Mouse (Mus musculus): Measurements from ENCODE around the gene Trim44. TPM values are rescaled to one million over a fixed set of nuclear protein-coding genes. Genes with fewer than 3 reads are reported as not detected.

Gene Trim44
- total and polyA plus RNA-seq, 3 experiments: 22.1 to 75.0 (median 73.9) TPM

GRCm38 (mm10) chr2:102314068-102314467, 93.6 kb downstream of the Trim44 start:
- peaks cover 24% of the 10 kb centered on the region for H3K36me3 ChIP-seq (replicated peaks)

GRCm38 (mm10) chr2:102312903-102313302, 94.7 kb downstream of the Trim44 start:
- DNase-seq (ENCODE audit: low spot score): no peak
- TF ChIP-seq POLR2AphosphoS5 (IDR thresholded peaks at IDR 0.05; ENCODE audit: insufficient replicate concordance, low read depth, low read length) (no peak), TAL1 (conservative IDR thresholded peaks at IDR 0.05; ENCODE audit: low read depth, low read length) (no peak), GATA2 (IDR thresholded peaks at IDR 0.05; ENCODE audit: borderline replicate concordance, low read depth, low read length) (no peak), GATA1 (IDR thresholded peaks at IDR 0.05; ENCODE audit: borderline replicate concordance, low read length) (no peak), CTCF (IDR thresholded peaks at IDR 0.05; ENCODE audit: low read depth, low read length) (no peak)
- Histone ChIP-seq H3K27me3 (ENCODE audit: insufficient read depth, low read length) (no peaks in the 10 kb centered on the region), H3K4me1 (ENCODE audit: insufficient read depth, low read depth, low read length) (no peaks in the 10 kb centered on the region), H3K9me3 (replicated peaks) (no peaks in the 10 kb centered on the region), H3K4me3 (ENCODE audit: low read depth, low read length) (no peak overlapping the region), H3K36me3 (replicated peaks) (peaks cover 19% of the 10 kb centered on the region)
- ATAC-seq (ENCODE audit: extremely low read depth, insufficient number of reproducible peaks, low FRiP score, poor library complexity, severe bottlenecking): no peak

More at GRCm38 (mm10) chr2:102314068-102314467, 93.6 kb downstream of the Trim44 start:
- Histone ChIP-seq H3K4me3 (ENCODE audit: low read depth, low read length) (no peak overlapping the region), H3K27me3 (ENCODE audit: insufficient read depth, low read length) (no peaks in the 10 kb centered on the region), H3K9me3 (replicated peaks) (no peaks in the 10 kb centered on the region), H3K4me1 (ENCODE audit: insufficient read depth, low read depth, low read length) (no peaks in the 10 kb centered on the region)
- no peak for TF ChIP-seq GATA2 (IDR thresholded peaks at IDR 0.05; ENCODE audit: borderline replicate concordance, low read depth, low read length)
- no peak for TF ChIP-seq TAL1 (conservative IDR thresholded peaks at IDR 0.05; ENCODE audit: low read depth, low read length)
- TF ChIP-seq GATA1 (IDR thresholded peaks at IDR 0.05; ENCODE audit: borderline replicate concordance, low read length): no peak
- no peak for TF ChIP-seq CTCF (IDR thresholded peaks at IDR 0.05; ENCODE audit: low read depth, low read length)
- TF ChIP-seq POLR2AphosphoS5 (IDR thresholded peaks at IDR 0.05; ENCODE audit: insufficient replicate concordance, low read depth, low read length): no peak
- no peak for DNase-seq (ENCODE audit: low spot score)
- ATAC-seq (ENCODE audit: extremely low read depth, insufficient number of reproducible peaks, low FRiP score, poor library complexity, severe bottlenecking): no peak

DNA sequence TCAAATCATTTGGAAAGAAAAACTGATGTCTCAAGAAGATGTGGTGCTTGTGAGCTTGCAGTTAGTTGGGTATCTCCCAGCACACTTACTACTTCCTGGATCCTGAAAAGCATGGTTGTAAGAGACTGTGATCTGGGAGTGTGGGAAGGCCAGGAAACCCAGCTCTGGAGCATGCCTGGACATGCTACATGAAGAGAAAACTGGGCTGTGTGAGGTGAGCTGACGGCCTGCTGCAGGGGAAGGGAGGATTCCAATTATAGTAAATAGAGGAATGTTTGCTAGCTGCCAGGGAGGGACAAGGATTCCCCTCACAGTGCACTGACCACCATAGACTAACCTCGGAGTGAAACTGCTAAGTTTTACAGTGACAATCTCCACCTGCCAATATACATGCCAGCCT, 104.4 kb downstream of the Trim44 start:
- H3K9me3 ChIP-seq (replicated peaks): no peaks in the 10 kb centered on the region
- no peak overlapping the region for H3K4me3 ChIP-seq (ENCODE audit: low read depth, low read length)
- H3K36me3 ChIP-seq (replicated peaks): peaks cover 54% of the 10 kb centered on the region
- TF ChIP-seq TAL1 (conservative IDR thresholded peaks at IDR 0.05; ENCODE audit: low read depth, low read length) (no peak), GATA2 (IDR thresholded peaks at IDR 0.05; ENCODE audit: borderline replicate concordance, low read depth, low read length) (no peak), POLR2AphosphoS5 (IDR thresholded peaks at IDR 0.05; ENCODE audit: insufficient replicate concordance, low read depth, low read length) (no peak), GATA1 (IDR thresholded peaks at IDR 0.05; ENCODE audit: borderline replicate concordance, low read length) (no peak), CTCF (IDR thresholded peaks at IDR 0.05; ENCODE audit: low read depth, low read length) (no peak)
- ATAC-seq (ENCODE audit: extremely low read depth, insufficient number of reproducible peaks, low FRiP score, poor library complexity, severe bottlenecking) (no peak), DNase-seq (ENCODE audit: low spot score) (no peak)
- no peaks in the 10 kb centered on the region for H3K4me1 ChIP-seq (ENCODE audit: insufficient read depth, low read depth, low read length)
- no peaks in the 10 kb centered on the region for H3K27me3 ChIP-seq (ENCODE audit: insufficient read depth, low read length)

DNA sequence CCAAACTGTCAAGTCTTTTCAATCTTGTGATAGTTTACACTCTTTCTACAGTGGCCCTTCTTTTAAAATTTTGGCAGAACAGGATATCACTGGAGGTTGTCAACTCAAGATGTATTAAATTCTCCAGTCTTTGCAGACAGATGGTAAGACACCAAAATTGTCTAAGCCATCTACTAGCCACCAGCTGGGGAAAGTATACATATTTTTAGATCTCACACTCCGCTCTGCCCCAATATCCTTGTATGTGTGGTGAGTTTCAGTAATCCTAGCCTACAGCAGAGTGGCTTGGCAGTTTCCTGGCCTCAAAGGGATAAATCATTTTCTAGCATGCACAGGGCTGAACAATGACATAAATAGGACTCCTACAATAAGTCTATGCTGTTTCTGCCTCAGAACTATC, 105.1 kb downstream of the Trim44 start:
- no peak for ATAC-seq (ENCODE audit: extremely low read depth, insufficient number of reproducible peaks, low FRiP score, poor library complexity, severe bottlenecking)
- DNase-seq (ENCODE audit: low spot score): no peak
- H3K27me3 ChIP-seq (ENCODE audit: insufficient read depth, low read length): no peaks in the 10 kb centered on the region
- no peaks in the 10 kb centered on the region for H3K4me1 ChIP-seq (ENCODE audit: insufficient read depth, low read depth, low read length)
- no peaks in the 10 kb centered on the region for H3K9me3 ChIP-seq (replicated peaks)
- no peak overlapping the region for H3K4me3 ChIP-seq (ENCODE audit: low read depth, low read length)
- H3K36me3 ChIP-seq (replicated peaks): peaks cover 52% of the 10 kb centered on the region
- TF ChIP-seq POLR2AphosphoS5 (IDR thresholded peaks at IDR 0.05; ENCODE audit: insufficient replicate concordance, low read depth, low read length): no peak
- TF ChIP-seq TAL1 (conservative IDR thresholded peaks at IDR 0.05; ENCODE audit: low read depth, low read length): no peak
- TF ChIP-seq GATA1 (IDR thresholded peaks at IDR 0.05; ENCODE audit: borderline replicate concordance, low read length): no peak
- no peak for TF ChIP-seq GATA2 (IDR thresholded peaks at IDR 0.05; ENCODE audit: borderline replicate concordance, low read depth, low read length)
- TF ChIP-seq CTCF (IDR thresholded peaks at IDR 0.05; ENCODE audit: low read depth, low read length): no peak

GRCm38 (mm10) chr2:102294827-102295270, 112.8 kb downstream of the Trim44 start:
- no peak for TF ChIP-seq GATA2 (IDR thresholded peaks at IDR 0.05; ENCODE audit: borderline replicate concordance, low read depth, low read length)
- no peak for TF ChIP-seq CTCF (IDR thresholded peaks at IDR 0.05; ENCODE audit: low read depth, low read length)
- no peak for TF ChIP-seq POLR2AphosphoS5 (IDR thresholded peaks at IDR 0.05; ENCODE audit: insufficient replicate concordance, low read depth, low read length)
- TF ChIP-seq GATA1 (IDR thresholded peaks at IDR 0.05; ENCODE audit: borderline replicate concordance, low read length): no peak
- no peak for TF ChIP-seq TAL1 (conservative IDR thresholded peaks at IDR 0.05; ENCODE audit: low read depth, low read length)
- Histone ChIP-seq H3K36me3 (replicated peaks) (peaks cover 6% of the 10 kb centered on the region), H3K4me3 (ENCODE audit: low read depth, low read length) (no peak overlapping the region), H3K27me3 (ENCODE audit: insufficient read depth, low read length) (peaks cover 4% of the 10 kb centered on the region; the same call in 1 of the 2 replicates), H3K4me1 (ENCODE audit: insufficient read depth, low read depth, low read length) (no peaks in the 10 kb centered on the region), H3K9me3 (replicated peaks) (no peaks in the 10 kb centered on the region)
- ATAC-seq (ENCODE audit: extremely low read depth, insufficient number of reproducible peaks, low FRiP score, poor library complexity, severe bottlenecking): no peak
- DNase-seq (ENCODE audit: low spot score): no peak

GRCm38 (mm10) chr2:102293181-102293580, 114.4 kb downstream of the Trim44 start:
- ATAC-seq (ENCODE audit: extremely low read depth, insufficient number of reproducible peaks, low FRiP score, poor library complexity, severe bottlenecking) (no peak), DNase-seq (ENCODE audit: low spot score) (no peak)
- no peak overlapping the region for H3K4me3 ChIP-seq (ENCODE audit: low read depth, low read length)
- no peaks in the 10 kb centered on the region for H3K4me1 ChIP-seq (ENCODE audit: insufficient read depth, low read depth, low read length)
- no peak for TF ChIP-seq POLR2AphosphoS5 (IDR thresholded peaks at IDR 0.05; ENCODE audit: insufficient replicate concordance, low read depth, low read length)
- TF ChIP-seq GATA1 (IDR thresholded peaks at IDR 0.05; ENCODE audit: borderline replicate concordance, low read length): no peak
- TF ChIP-seq CTCF (IDR thresholded peaks at IDR 0.05; ENCODE audit: low read depth, low read length): no peak
- no peak for TF ChIP-seq GATA2 (IDR thresholded peaks at IDR 0.05; ENCODE audit: borderline replicate concordance, low read depth, low read length)
- TF ChIP-seq TAL1 (conservative IDR thresholded peaks at IDR 0.05; ENCODE audit: low read depth, low read length): no peak
- no peaks in the 10 kb centered on the region for H3K36me3 ChIP-seq (replicated peaks)
- peaks cover 4% of the 10 kb centered on the region; the same call in 1 of the 2 replicates for H3K27me3 ChIP-seq (ENCODE audit: insufficient read depth, low read length)
- H3K9me3 ChIP-seq (replicated peaks): no peaks in the 10 kb centered on the region

Measured in G1E (cell line).